8 mouse cellular contexts compared by ENCODE assay signal in genomic region chr8:47990911-47991820, GRCm38 (mm10). TPM values are rescaled to one million over a fixed set of nuclear protein-coding genes. Genes with fewer than 3 reads are reported as not detected.
A peak's percentile ranks its signal among the peaks of the same experiment; 100 is the strongest.
DNase-seq lines count a peak whose midpoint lies in the region; ATAC-seq lines count a peak whose summit lies in the region.

Gene Wwc2, minus strand, starts transcription at chr8:47990924.

- ATAC-seq in midbrain, embryonic 16.5 days: peak; percentile 57

- H3K27ac ChIP-seq in midbrain, embryonic 16.5 days (ENCODE audit: low read length): peak within 1 kb of the TSS; percentile 74

- peaks cover 17% of the 10 kb centered on the region for H3K4me1 ChIP-seq in midbrain, embryonic 16.5 days (ENCODE audit: control insufficient read depth, insufficient read depth, low read length)

- H3K27me3 ChIP-seq in midbrain, embryonic 16.5 days (ENCODE audit: control insufficient read depth, insufficient read depth, low read depth, low read length): no peaks in the 10 kb centered on the region

- WGBS in midbrain, embryonic 16.5 days: 1% methylated on average over 36 of the region's 46 CpGs

- peak; percentile 55 for DNase-seq in layer of hippocampus, adult 11-12 months (ENCODE audit: low spot score)
- DNase-seq in layer of hippocampus, adult 9-10 months (ENCODE audit: low spot score): no peak
- peak; percentile 84 for DNase-seq in embryo, embryonic 9.5 days (ENCODE audit: extremely low spot score)
- DNase-seq in heart, adult 8-10 months (ENCODE audit: low spot score): peak; percentile 86
- peak; percentile 85 for DNase-seq in kidney, adult 8-10 months
- peak; percentile 53 for DNase-seq in liver
- peak; percentile 32 to 34 for DNase-seq in spleen, postnatal 36 days (ENCODE audit: low spot score in 2 of 2)

- peak within 1 kb of the TSS; percentile 93 for H3K9ac ChIP-seq in midbrain, embryonic 16.5 days (ENCODE audit: low read depth, low read length)

- peak within 1 kb of the TSS; percentile 92 for H3K4me2 ChIP-seq in midbrain, embryonic 16.5 days (ENCODE audit: low read length)

- no peaks in the 10 kb centered on the region for H3K9me3 ChIP-seq in midbrain, embryonic 16.5 days (replicated peaks; ENCODE audit: control insufficient read depth, low read length, poor library complexity, severe bottlenecking)

- no peaks in the 10 kb centered on the region for H3K36me3 ChIP-seq in midbrain, embryonic 16.5 days (ENCODE audit: control insufficient read depth, insufficient read depth, low read length)

- peak within 1 kb of the TSS; percentile 95 for H3K4me3 ChIP-seq in midbrain, embryonic 16.5 days (ENCODE audit: low read depth, low read length)

RNA-seq across cellular contexts. Expression of gene Wwc2, which starts in this region (rescaled TPM):
- 10 to 100 TPM; 24.1 to 25.3 (median 24.6) TPM for total RNA-seq in heart, adult 8-10 months (2022)
- polyA plus RNA-seq in midbrain, embryonic 16.5 days (2015; fragmentation: Nextera tagmentation; extraction: Ambion mirVana): 4.3 and 4.7 TPM in 2 replicates
